Mouse (Mus musculus) embryonic facial prominence, embryonic 12.5 days (tissue): ENCODE results near the gene Lrch3. TPM values are rescaled to one million over a fixed set of nuclear protein-coding genes. Genes with fewer than 3 reads are reported as not detected.

Experiments used
- ATAC-seq: fragments of 200-750 bp; cut with Nextera tagmentation; 2 replicates; pipeline ENCODE4 v1.8.0; 2017; ENCODE audit not compliant: insufficient number of reproducible peaks, insufficient read depth, low FRiP score, low TSS enrichment
- H3K27ac ChIP-seq: fragments of 300-500 bp; sonication (generic); 2 replicates; pipeline ENCODE4 v1.5.1; 2016; ENCODE audit warnings: mild to moderate bottlenecking
- H3K27me3 ChIP-seq: fragments of 300-500 bp; sonication (generic); 2 replicates; pipeline ENCODE4 v1.6.1; 2016; ENCODE audit warnings: mild to moderate bottlenecking, moderate library complexity
- H3K36me3 ChIP-seq: fragments of 300-500 bp; sonication (generic); 2 replicates; pipeline ENCODE4 v1.6.1; 2016; ENCODE audit warnings: mild to moderate bottlenecking
- H3K4me1 ChIP-seq: fragments of 300-500 bp; sonication (generic); 2 replicates; pipeline ENCODE4 v1.6.1; 2016
- H3K4me2 ChIP-seq: fragments of 300-500 bp; sonication (generic); replicated peaks from 2 replicates; pipeline ENCODE4 v1.6.1; 2016; ENCODE audit warnings: mild to moderate bottlenecking, moderate library complexity
- H3K4me3 ChIP-seq: fragments of 300-500 bp; sonication (generic); 2 replicates; pipeline ENCODE4 v1.5.1; 2016; ENCODE audit warnings: mild to moderate bottlenecking
- H3K9ac ChIP-seq: fragments of 300-500 bp; sonication (generic); 2 replicates; pipeline ENCODE4 v1.6.1; 2016; ENCODE audit warnings: mild to moderate bottlenecking, moderate library complexity
- H3K9me3 ChIP-seq: fragments of 300-500 bp; sonication (generic); 2 replicates; pipeline ENCODE4 v1.6.1; 2016; ENCODE audit warnings: mild to moderate bottlenecking, moderate library complexity
- WGBS: fragments of 180-500 bp; shearing (Covaris S2); methylation state at CpG from one replicate; pipeline ENCODE4 v1.1.7; 2016; 5-methylcytosine and 5-hydroxymethylcytosine counted together
- polyA plus RNA-seq: library from polyadenylated mRNA; unstranded; fragments of >200 nt; fragmentation: Nextera tagmentation; extraction: Ambion mirVana; gene quantifications from 2 replicates; pipeline ENCODE4 v1.2.1, GENCODE M21; 2016

The Lrch3 gene
- polyA plus RNA-seq, 1 experiment from 2014 or later = 43.7 TPM

GRCm38 (mm10) chr16:32948016-32948415, 34.1 kb downstream of the Lrch3 start:
- 78% methylated on average over 8 of the region's 8 CpGs for WGBS
- Histone ChIP-seq H3K27ac (no peak overlapping the region), H3K27me3 (no peaks in the 10 kb centered on the region), H3K36me3 (peaks cover 4% of the 10 kb centered on the region; the same call in 1 of the 2 replicates), H3K4me2 (no peak overlapping the region), H3K9ac (no peak overlapping the region), H3K4me1 (no peaks in the 10 kb centered on the region), H3K4me3 (no peak overlapping the region), H3K9me3 (no peaks in the 10 kb centered on the region)
- ATAC-seq = no peak

- Histone ChIP-seq H3K4me3 (no peak overlapping the region), H3K9me3 (no peaks in the 10 kb centered on the region), H3K27ac (no peak overlapping the region), H3K4me2 (no peak overlapping the region), H3K27me3 (no peaks in the 10 kb centered on the region), H3K36me3 (peaks cover 4% of the 10 kb centered on the region; the same call in 1 of the 2 replicates), H3K9ac (no peak overlapping the region), H3K4me1 (no peaks in the 10 kb centered on the region)
- WGBS = 79% methylated on average over 5 of the region's 5 CpGs
- no peak for ATAC-seq
These were observed 34.8 kb downstream of the Lrch3 start for GRCm38 (mm10) chr16:32948656-32949055.

- H3K4me1 ChIP-seq = no peaks in the 10 kb centered on the region
- H3K4me3 ChIP-seq = no peak overlapping the region
- no peak for ATAC-seq
- H3K9me3 ChIP-seq = no peaks in the 10 kb centered on the region
- peaks cover 4% of the 10 kb centered on the region for H3K36me3 ChIP-seq
- no peak overlapping the region for H3K9ac ChIP-seq
- no peak overlapping the region for H3K27ac ChIP-seq
- H3K4me2 ChIP-seq = no peak overlapping the region
- no peaks in the 10 kb centered on the region for H3K27me3 ChIP-seq
These were observed 35.4 kb downstream of the Lrch3 start for GRCm38 (mm10) chr16:32949281-32949680.

GRCm38 (mm10) chr16:32951074-32951473, 37.2 kb downstream of the Lrch3 start:
- Histone ChIP-seq H3K27me3 (no peaks in the 10 kb centered on the region), H3K9me3 (no peaks in the 10 kb centered on the region), H3K4me2 (no peak overlapping the region), H3K9ac (no peak overlapping the region), H3K4me1 (no peaks in the 10 kb centered on the region), H3K4me3 (no peak overlapping the region), H3K36me3 (peaks cover 12% of the 10 kb centered on the region), H3K27ac (no peak overlapping the region)
- 90% methylated on average over 2 of the region's 2 CpGs for WGBS
- ATAC-seq = no peak

GRCm38 (mm10) chr16:32953806-32954205, 39.9 kb downstream of the Lrch3 start:
- no peaks in the 10 kb centered on the region for H3K9me3 ChIP-seq
- WGBS = 79% methylated on average over 5 of the region's 5 CpGs
- no peaks in the 10 kb centered on the region for H3K27me3 ChIP-seq
- H3K36me3 ChIP-seq = peaks cover 17% of the 10 kb centered on the region
- H3K4me2 ChIP-seq = no peak overlapping the region
- H3K9ac ChIP-seq = no peak overlapping the region
- H3K27ac ChIP-seq = no peak overlapping the region
- H3K4me1 ChIP-seq = no peaks in the 10 kb centered on the region
- ATAC-seq = no peak
- no peak overlapping the region for H3K4me3 ChIP-seq

GRCm38 (mm10) chr16:32954304-32954703, 40.4 kb downstream of the Lrch3 start:
- Histone ChIP-seq H3K9ac (no peak overlapping the region), H3K4me1 (no peaks in the 10 kb centered on the region), H3K4me3 (no peak overlapping the region), H3K4me2 (no peak overlapping the region), H3K9me3 (no peaks in the 10 kb centered on the region), H3K27me3 (no peaks in the 10 kb centered on the region), H3K27ac (no peak overlapping the region), H3K36me3 (peaks cover 19% of the 10 kb centered on the region)
- no peak for ATAC-seq
- WGBS = 73% methylated on average over 5 of the region's 6 CpGs

GRCm38 (mm10) chr16:32956889-32957288, 43.0 kb downstream of the Lrch3 start:
- no peak overlapping the region for H3K27ac ChIP-seq
- H3K9me3 ChIP-seq = no peaks in the 10 kb centered on the region
- 71% methylated on average over 5 of the region's 5 CpGs for WGBS
- H3K27me3 ChIP-seq = no peaks in the 10 kb centered on the region
- H3K4me1 ChIP-seq = no peaks in the 10 kb centered on the region
- H3K9ac ChIP-seq = no peak overlapping the region
- peaks cover 29% of the 10 kb centered on the region for H3K36me3 ChIP-seq
- H3K4me2 ChIP-seq = no peak overlapping the region
- H3K4me3 ChIP-seq = no peak overlapping the region
- ATAC-seq = no peak

GRCm38 (mm10) chr16:32972535-32972934, 58.6 kb downstream of the Lrch3 start:
- WGBS = 71% methylated on average over 5 of the region's 5 CpGs
- Histone ChIP-seq H3K36me3 (peaks cover 32% of the 10 kb centered on the region), H3K27ac (no peak overlapping the region), H3K4me3 (no peak overlapping the region), H3K9ac (no peak overlapping the region), H3K27me3 (no peaks in the 10 kb centered on the region), H3K4me2 (no peak overlapping the region), H3K9me3 (no peaks in the 10 kb centered on the region), H3K4me1 (no peaks in the 10 kb centered on the region)
- no peak for ATAC-seq

GRCm38 (mm10) chr16:32973047-32973446, 59.1 kb downstream of the Lrch3 start:
- H3K27ac ChIP-seq = no peak overlapping the region
- peaks cover 35% of the 10 kb centered on the region for H3K36me3 ChIP-seq
- ATAC-seq = no peak
- H3K4me2 ChIP-seq = no peak overlapping the region
- no peaks in the 10 kb centered on the region for H3K27me3 ChIP-seq
- 86% methylated on average over 2 of the region's 2 CpGs for WGBS
- H3K9me3 ChIP-seq = no peaks in the 10 kb centered on the region
- H3K4me3 ChIP-seq = no peak overlapping the region
- H3K9ac ChIP-seq = no peak overlapping the region
- no peaks in the 10 kb centered on the region for H3K4me1 ChIP-seq

GRCm38 (mm10) chr16:32980227-32980626, 66.3 kb downstream of the Lrch3 start:
- no peak overlapping the region for H3K27ac ChIP-seq
- no peak overlapping the region for H3K4me3 ChIP-seq
- H3K36me3 ChIP-seq = peaks cover 45% of the 10 kb centered on the region
- 96% methylated on average over 1 of the region's 1 CpGs for WGBS
- ATAC-seq = no peak
- H3K4me2 ChIP-seq = no peak overlapping the region
- no peaks in the 10 kb centered on the region for H3K4me1 ChIP-seq
- H3K27me3 ChIP-seq = no peaks in the 10 kb centered on the region
- no peak overlapping the region for H3K9ac ChIP-seq
- H3K9me3 ChIP-seq = no peaks in the 10 kb centered on the region

- no peak overlapping the region for H3K9ac ChIP-seq
- H3K36me3 ChIP-seq = peaks cover 42% of the 10 kb centered on the region
- H3K27me3 ChIP-seq = no peaks in the 10 kb centered on the region
- H3K27ac ChIP-seq = no peak overlapping the region
- H3K4me1 ChIP-seq = no peaks in the 10 kb centered on the region
- no peak for ATAC-seq
- no peak overlapping the region for H3K4me2 ChIP-seq
- WGBS = 92% methylated on average over 4 of the region's 4 CpGs
- H3K9me3 ChIP-seq = no peaks in the 10 kb centered on the region
- no peak overlapping the region for H3K4me3 ChIP-seq
These were observed 67.5 kb downstream of the Lrch3 start for GRCm38 (mm10) chr16:32981405-32981804.

GRCm38 (mm10) chr16:32984631-32985030, 70.7 kb downstream of the Lrch3 start:
- ATAC-seq = no peak
- no peaks in the 10 kb centered on the region for H3K9me3 ChIP-seq
- no peak overlapping the region for H3K4me2 ChIP-seq
- no peak overlapping the region for H3K27ac ChIP-seq
- no peaks in the 10 kb centered on the region for H3K4me1 ChIP-seq
- H3K4me3 ChIP-seq = no peak overlapping the region
- no peak overlapping the region for H3K9ac ChIP-seq
- H3K36me3 ChIP-seq = peaks cover 54% of the 10 kb centered on the region
- H3K27me3 ChIP-seq = no peaks in the 10 kb centered on the region
- WGBS = 89% methylated on average over 2 of the region's 2 CpGs

- peaks cover 53% of the 10 kb centered on the region for H3K36me3 ChIP-seq
- no peak overlapping the region for H3K9ac ChIP-seq
- H3K4me3 ChIP-seq = no peak overlapping the region
- ATAC-seq = no peak
- H3K4me1 ChIP-seq = no peaks in the 10 kb centered on the region
- H3K27me3 ChIP-seq = no peaks in the 10 kb centered on the region
- WGBS = 93% methylated on average over 5 of the region's 5 CpGs
- H3K9me3 ChIP-seq = no peaks in the 10 kb centered on the region
- no peak overlapping the region for H3K4me2 ChIP-seq
- H3K27ac ChIP-seq = no peak overlapping the region
These were observed 78.3 kb downstream of the Lrch3 start for GRCm38 (mm10) chr16:32992158-32992557.
